Mouse (Mus musculus) intestine, embryonic 16.5 days (tissue): ENCODE data around the gene Tmem256. TPM values are rescaled to one million over a fixed set of nuclear protein-coding genes. Genes with fewer than 3 reads are reported as not detected.
A peak's percentile ranks its signal among the peaks of the same experiment; 100 is the strongest.

ENCODE experiments used
- ATAC-seq: fragments of 200-750 bp; cut with Nextera tagmentation; 2 replicates; pipeline ENCODE4 v1.8.0; 2017; ENCODE audit warnings: moderate TSS enrichment, moderate library complexity
- H3K27ac ChIP-seq: fragments of 300-500 bp; sonication (generic); 2 replicates; pipeline ENCODE4 v1.5.1; 2014; ENCODE audit warnings: mild to moderate bottlenecking, low read length
- H3K27me3 ChIP-seq: fragments of 300-500 bp; sonication (generic); replicated peaks from 2 replicates; pipeline ENCODE4 v1.6.1; 2014; ENCODE audit warnings: low read length, control low read depth, mixed read lengths; ENCODE audit not compliant: control insufficient read depth, insufficient read depth
- H3K36me3 ChIP-seq: fragments of 300-500 bp; sonication (generic); 2 replicates; pipeline ENCODE4 v1.6.1; 2014; ENCODE audit warnings: low read length, control low read depth; ENCODE audit not compliant: control insufficient read depth, insufficient read depth
- H3K4me1 ChIP-seq: fragments of 300-500 bp; sonication (generic); 2 replicates; pipeline ENCODE4 v1.6.1; 2014; ENCODE audit warnings: low read length, control low read depth, mixed read lengths; ENCODE audit not compliant: control insufficient read depth, insufficient read depth
- H3K4me2 ChIP-seq: fragments of 300-500 bp; sonication (generic); 2 replicates; pipeline ENCODE4 v1.6.1; 2014; ENCODE audit warnings: low read depth, low read length, control low read depth
- H3K4me3 ChIP-seq: fragments of 300-500 bp; sonication (generic); 2 replicates; pipeline ENCODE4 v1.5.1; 2014; ENCODE audit warnings: mild to moderate bottlenecking, low read length
- H3K9ac ChIP-seq: fragments of 300-500 bp; sonication (generic); 2 replicates; pipeline ENCODE4 v1.6.1; 2014; ENCODE audit warnings: low read depth, low read length
- H3K9me3 ChIP-seq: fragments of 300-500 bp; sonication (generic); 2 replicates; pipeline ENCODE4 v1.6.1; 2016; ENCODE audit warnings: low read length, control low read depth; ENCODE audit not compliant: control insufficient read depth
- WGBS: fragments of 180-500 bp; shearing (Covaris S2); extraction: QIAGEN DNeasy Blood & Tissue Kit; methylation state at CpG from one replicate; pipeline ENCODE4 v1.1.7; 2014; 5-methylcytosine and 5-hydroxymethylcytosine counted together
- polyA plus RNA-seq: library from polyadenylated mRNA; unstranded; fragments of >200 nt; fragmentation: Nextera tagmentation; extraction: Ambion mirVana; gene quantifications from 2 replicates; pipeline ENCODE4 v1.2.1, GENCODE M21; 2015

Tmem256 gene
- polyA plus RNA-seq, 1 experiment from 2014 or later: 476 TPM

GRCm38 (mm10) chr11:69878399-69878798 is 40.1 kb downstream of the Tmem256 start:
- Histone ChIP-seq H3K9me3 (no peaks in the 10 kb centered on the region), H3K27me3 (no peaks in the 10 kb centered on the region), H3K9ac (no peak overlapping the region), H3K4me1 (peaks cover 40% of the 10 kb centered on the region), H3K27ac (no peak overlapping the region), H3K4me2 (no peak overlapping the region), H3K36me3 (no peaks in the 10 kb centered on the region), H3K4me3 (no peak overlapping the region)
- no peak for ATAC-seq
- WGBS: 70% methylated on average over 3 of the region's 3 CpGs

GRCm38 (mm10) chr11:69878952-69879351 is 40.6 kb downstream of the Tmem256 start:
- no peaks in the 10 kb centered on the region for H3K27me3 ChIP-seq
- H3K4me3 ChIP-seq: peak overlapping the region; percentile 50
- H3K9me3 ChIP-seq: no peaks in the 10 kb centered on the region
- H3K9ac ChIP-seq: peak overlapping the region; percentile 71
- no peak for ATAC-seq
- 85% methylated on average over 6 of the region's 6 CpGs for WGBS
- H3K4me2 ChIP-seq: peak overlapping the region; percentile 84
- no peak overlapping the region for H3K27ac ChIP-seq
- no peaks in the 10 kb centered on the region for H3K36me3 ChIP-seq
- peaks cover 40% of the 10 kb centered on the region for H3K4me1 ChIP-seq

GRCm38 (mm10) chr11:69879711-69880110 is 41.4 kb downstream of the Tmem256 start:
- 48% methylated on average over 15 of the region's 15 CpGs for WGBS
- Histone ChIP-seq H3K9ac (peak overlapping the region; percentile 71), H3K4me3 (peak overlapping the region; percentile 50), H3K4me1 (peaks cover 40% of the 10 kb centered on the region), H3K4me2 (peak overlapping the region; percentile 84), H3K27ac (0 out of 2 replicates have a peak overlapping the region, but pooled peaks have one; percentile 8), H3K9me3 (no peaks in the 10 kb centered on the region), H3K36me3 (no peaks in the 10 kb centered on the region), H3K27me3 (no peaks in the 10 kb centered on the region)
- no peak for ATAC-seq

DNA sequence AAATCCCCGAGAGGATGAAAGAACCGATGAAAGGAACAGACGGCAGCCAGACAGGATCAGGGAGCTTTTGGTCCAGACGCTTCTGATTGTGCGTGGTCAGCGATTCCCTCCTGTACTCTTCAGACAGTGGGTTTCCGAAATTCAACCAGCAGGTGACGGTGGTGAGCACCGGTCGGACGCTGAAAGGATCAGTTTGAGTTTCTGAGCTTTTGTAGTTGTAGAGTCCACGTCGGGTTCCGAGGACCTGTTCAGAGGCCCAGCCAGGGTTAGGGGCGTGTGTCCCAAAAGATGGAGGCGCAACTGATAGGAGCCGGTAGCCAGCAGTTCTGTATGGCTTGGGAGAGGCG is 42.2 kb downstream of the Tmem256 start:
- peak; percentile 58 for ATAC-seq
- WGBS: 1% methylated on average over 18 of the region's 18 CpGs
- H3K4me1 ChIP-seq: peaks cover 40% of the 10 kb centered on the region
- H3K4me3 ChIP-seq: peak overlapping the region; percentile 50
- peak overlapping the region; percentile 71 for H3K9ac ChIP-seq
- peak overlapping the region; percentile 88 for H3K27ac ChIP-seq
- H3K36me3 ChIP-seq: no peaks in the 10 kb centered on the region
- H3K9me3 ChIP-seq: no peaks in the 10 kb centered on the region
- H3K4me2 ChIP-seq: peak overlapping the region; percentile 84
- no peaks in the 10 kb centered on the region for H3K27me3 ChIP-seq

GRCm38 (mm10) chr11:69880853-69881603 is 42.7 kb downstream of the Tmem256 start, which contains the start of gene Kctd11:
Gene Kctd11, minus strand, starts transcription at chr11:69881406.
- H3K4me1 ChIP-seq: peaks cover 36% of the 10 kb centered on the region
- ATAC-seq: peak; percentile 91
- no peaks in the 10 kb centered on the region for H3K9me3 ChIP-seq
- WGBS: under 1% methylated on average over 46 of the region's 46 CpGs
- peak within 1 kb of the TSS; percentile 84 for H3K4me2 ChIP-seq
- no peaks in the 10 kb centered on the region for H3K27me3 ChIP-seq
- H3K9ac ChIP-seq: peak within 1 kb of the TSS; percentile 71
- peak within 1 kb of the TSS; percentile 50 for H3K4me3 ChIP-seq
- no peaks in the 10 kb centered on the region for H3K36me3 ChIP-seq
- H3K27ac ChIP-seq: peak within 1 kb of the TSS; percentile 88

DNA sequence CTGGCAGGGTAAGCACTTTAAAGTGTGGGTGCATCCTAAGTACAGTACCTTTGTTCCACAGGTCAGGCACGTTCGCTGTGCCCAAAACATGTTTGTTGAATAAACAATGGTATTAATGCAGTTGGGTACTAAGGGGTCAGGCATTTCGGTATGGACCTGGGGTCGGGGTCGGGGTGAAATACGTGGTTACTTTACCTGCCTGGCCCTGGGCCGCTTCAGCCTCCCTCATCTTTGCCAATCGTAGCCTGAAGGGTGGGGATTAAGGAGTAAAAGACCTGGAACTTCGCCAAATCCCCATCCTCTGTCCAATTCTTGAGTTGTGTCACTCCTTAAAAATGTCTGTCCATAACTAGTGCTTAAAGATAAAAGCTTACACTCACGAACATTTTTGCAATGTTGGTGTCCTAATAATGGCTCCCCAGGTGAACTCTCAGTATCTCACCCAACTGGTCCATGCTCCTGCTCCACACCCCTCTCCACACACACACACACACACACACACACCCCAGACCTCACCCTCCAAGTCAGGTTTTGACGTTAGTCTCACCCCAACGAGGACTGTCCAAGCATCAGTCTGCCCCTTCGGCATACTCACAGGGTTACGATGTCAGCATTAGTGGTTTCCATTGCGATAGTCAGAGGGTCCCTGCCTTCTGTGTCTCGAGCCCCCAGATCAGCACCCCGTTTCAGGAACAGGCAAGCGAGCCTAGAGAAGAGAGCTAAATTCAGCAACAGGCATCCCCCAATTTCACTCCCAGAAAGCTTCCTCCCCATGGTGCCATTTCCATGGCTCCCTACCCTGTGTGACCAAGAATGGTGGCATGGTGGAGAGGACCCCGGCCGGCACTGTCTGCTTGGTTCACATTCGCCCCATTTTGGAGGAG is 43.7 kb downstream of the Tmem256 start:
- 57% methylated on average over 21 of the region's 21 CpGs for WGBS
- peak overlapping the region; percentile 84 for H3K4me2 ChIP-seq
- peak overlapping the region; percentile 71 for H3K9ac ChIP-seq
- no peaks in the 10 kb centered on the region for H3K36me3 ChIP-seq
- peak overlapping the region; percentile 50 for H3K4me3 ChIP-seq
- ATAC-seq: peak; percentile 3; the same call in 1 of the 2 replicates
- H3K27ac ChIP-seq: peak overlapping the region; percentile 88
- H3K27me3 ChIP-seq: no peaks in the 10 kb centered on the region
- H3K9me3 ChIP-seq: no peaks in the 10 kb centered on the region
- peaks cover 30% of the 10 kb centered on the region for H3K4me1 ChIP-seq

DNA sequence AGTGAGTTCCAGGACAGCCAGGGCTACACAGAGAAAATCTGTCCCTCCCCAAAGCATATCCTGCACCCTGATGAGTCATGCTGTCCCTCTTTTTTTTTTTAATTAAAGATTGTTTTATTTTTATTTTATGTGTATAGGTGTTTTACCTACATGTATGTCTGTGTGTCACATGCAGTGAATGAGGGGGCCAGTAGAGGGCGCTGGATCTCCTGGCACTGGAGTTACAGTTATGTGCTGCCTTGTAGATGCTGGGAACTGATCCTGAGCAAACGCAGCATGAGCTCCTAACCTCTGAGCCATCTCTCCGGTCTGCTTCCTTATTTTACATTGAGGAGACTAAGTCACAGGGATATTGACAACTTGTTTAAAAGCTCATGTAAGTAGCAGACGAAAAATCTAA is 44.8 kb downstream of the Tmem256 start:
- Histone ChIP-seq H3K36me3 (no peaks in the 10 kb centered on the region), H3K27ac (no peak overlapping the region), H3K4me1 (peaks cover 23% of the 10 kb centered on the region), H3K27me3 (no peaks in the 10 kb centered on the region), H3K4me3 (no peak overlapping the region), H3K4me2 (no peak overlapping the region), H3K9ac (no peak overlapping the region), H3K9me3 (no peaks in the 10 kb centered on the region)
- no peak for ATAC-seq
- 65% methylated on average over 4 of the region's 4 CpGs for WGBS

DNA sequence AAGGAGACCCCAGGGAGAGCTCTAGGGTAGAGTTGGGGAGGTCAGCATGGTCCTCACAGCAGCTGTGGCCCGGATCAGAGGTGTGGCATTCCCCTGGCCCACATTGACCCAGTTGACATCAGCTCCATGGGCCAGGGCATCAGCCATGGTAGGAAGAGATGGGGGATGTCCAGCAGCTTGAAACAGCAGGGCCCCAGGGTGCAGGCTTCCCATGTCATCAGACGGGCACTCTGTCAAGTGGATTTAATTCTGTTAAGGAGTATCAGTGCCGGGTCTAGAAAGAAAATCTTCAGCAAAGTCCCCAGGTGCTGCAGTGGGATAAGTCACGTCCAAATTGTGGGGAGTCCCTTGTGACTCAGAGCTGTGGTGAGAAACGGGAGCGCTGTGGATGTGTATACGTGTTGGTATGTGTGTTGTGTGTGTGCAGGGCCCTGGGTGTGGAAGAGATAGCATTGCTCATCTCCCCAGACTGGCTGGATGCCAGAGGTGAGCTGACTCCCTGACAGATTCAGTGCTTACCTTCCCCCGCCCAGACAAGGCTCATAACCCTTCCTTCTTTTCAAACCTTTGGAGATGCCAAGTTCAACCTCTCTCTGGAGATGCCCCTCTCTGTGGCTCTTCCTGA is 45.3 kb downstream of the Tmem256 start:
- H3K4me2 ChIP-seq: no peak overlapping the region
- no peak overlapping the region for H3K4me3 ChIP-seq
- no peak for ATAC-seq
- H3K4me1 ChIP-seq: peaks cover 22% of the 10 kb centered on the region
- no peaks in the 10 kb centered on the region for H3K27me3 ChIP-seq
- WGBS: 84% methylated on average over 8 of the region's 8 CpGs
- no peak overlapping the region; the same call in 1 of the 2 replicates for H3K27ac ChIP-seq
- H3K9me3 ChIP-seq: no peaks in the 10 kb centered on the region
- H3K36me3 ChIP-seq: no peaks in the 10 kb centered on the region
- H3K9ac ChIP-seq: 0 out of 2 replicates have a peak overlapping the region, but pooled peaks have one; percentile 38

- WGBS: 62% methylated on average over 9 of the region's 9 CpGs
- Histone ChIP-seq H3K9me3 (no peaks in the 10 kb centered on the region), H3K4me2 (no peak overlapping the region), H3K36me3 (no peaks in the 10 kb centered on the region), H3K27me3 (no peaks in the 10 kb centered on the region), H3K4me3 (no peak overlapping the region), H3K4me1 (peaks cover 19% of the 10 kb centered on the region), H3K27ac (no peak overlapping the region; the same call in 1 of the 2 replicates), H3K9ac (0 out of 2 replicates have a peak overlapping the region, but pooled peaks have one; percentile 38)
- ATAC-seq: no peak
Observed at GRCm38 (mm10) chr11:69884240-69884639, 45.9 kb downstream of the Tmem256 start.
